Mouse (Mus musculus) cerebellum, postnatal 36 days (tissue): ENCODE data around the gene Actr1a.
A peak's percentile ranks its signal among the peaks of the same experiment; 100 is the strongest.

Experiments
- DNase-seq, 2 experiments: peaks; one replicate each; pipeline ENCODE4 v3.0.0; 2021 to 2022; ENCODE audit warnings: mixed read lengths in 2 of 2

Actr1a gene

DNA sequence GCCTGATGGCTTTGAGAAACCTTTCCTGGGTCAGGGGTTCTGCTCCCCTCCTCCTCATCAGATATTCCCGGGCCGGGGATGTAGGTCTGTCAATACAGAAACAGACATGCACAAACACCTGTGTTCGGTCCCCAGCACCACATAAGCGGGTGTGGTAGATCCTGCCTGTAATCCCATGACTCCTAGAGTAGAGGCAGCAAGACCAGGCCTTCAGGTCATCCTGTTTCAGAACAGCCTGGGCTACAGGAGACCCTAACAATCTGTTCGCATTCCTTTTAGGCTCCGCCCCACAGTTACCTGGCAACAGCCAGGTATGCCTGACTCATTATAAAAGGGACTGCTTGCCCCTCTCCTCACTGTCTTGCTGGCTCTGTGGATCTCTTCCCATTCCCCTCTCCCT is 46.0 kb downstream of the Actr1a start:
- peak; percentile 15 to 27 for DNase-seq

DNA sequence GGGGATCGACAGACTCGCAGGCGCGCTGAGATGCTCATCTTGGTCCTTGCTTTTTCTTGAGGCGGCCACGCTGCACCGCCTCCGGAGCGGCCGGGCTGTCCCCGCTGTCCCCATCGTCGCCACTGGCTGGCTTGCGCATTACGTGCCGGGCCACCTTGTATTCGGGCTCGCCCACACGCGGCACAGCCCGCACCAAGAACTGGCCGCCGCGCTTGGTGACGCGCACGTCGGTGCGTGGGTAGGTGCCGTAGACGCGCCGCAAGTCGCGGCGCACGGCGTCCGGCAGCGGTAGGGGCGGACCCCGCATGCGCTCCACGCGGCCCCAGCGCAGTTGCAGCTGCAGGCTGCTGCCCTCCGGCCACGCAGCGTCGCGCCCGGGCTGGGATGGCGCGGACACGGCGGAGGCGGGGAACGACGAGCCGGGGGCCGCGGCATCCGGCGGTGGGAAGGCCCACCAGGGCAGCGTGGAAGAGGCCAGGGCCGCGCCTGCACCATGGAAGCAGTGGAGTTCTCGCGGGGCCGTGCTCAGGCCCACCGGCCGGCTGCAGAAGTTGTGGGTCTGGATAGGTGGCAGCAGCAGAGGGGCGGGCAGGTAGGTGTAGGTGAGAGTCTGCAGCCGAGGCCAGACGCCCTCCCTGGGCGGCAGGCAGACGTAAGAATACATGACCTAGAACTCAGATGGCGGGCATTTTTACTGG is 46.6 kb downstream of the Actr1a start:
- DNase-seq: peak; percentile 87 to 93

DNA sequence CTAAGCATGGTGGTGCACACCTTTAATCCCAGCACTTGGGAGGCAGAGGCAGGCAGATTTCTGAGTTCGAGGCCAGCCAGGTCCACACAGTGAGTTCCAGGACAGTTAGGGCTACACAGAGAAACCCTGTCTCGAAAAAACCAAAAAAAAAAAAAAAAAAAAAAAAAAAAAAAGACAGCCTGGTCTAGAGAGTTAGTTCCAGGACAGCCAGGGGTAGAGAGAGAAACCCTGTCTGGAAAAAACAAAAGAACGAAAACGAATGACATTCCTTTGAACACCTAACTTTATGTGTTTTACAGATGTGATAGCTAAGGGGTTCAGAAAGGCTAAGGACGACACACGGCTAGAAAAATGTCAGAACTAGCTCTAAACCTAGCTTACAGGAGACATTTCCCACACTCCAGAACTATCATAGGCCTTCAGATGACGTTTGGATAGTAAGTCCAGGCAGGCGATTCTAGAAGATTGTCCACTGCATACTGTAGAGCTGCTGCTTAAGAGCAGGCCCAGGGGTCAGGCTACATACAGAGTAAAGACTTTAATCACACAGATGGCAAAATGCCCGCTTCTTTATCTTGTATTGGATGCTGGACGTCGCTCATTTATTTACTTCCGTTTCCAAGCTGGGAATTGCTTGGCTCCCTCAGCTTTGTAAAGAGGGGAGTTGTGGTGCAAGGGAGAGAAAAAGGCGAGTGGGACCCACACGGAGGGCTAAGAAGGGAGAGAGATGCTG is 47.4 kb downstream of the Actr1a start:
- no peak for DNase-seq

DNA sequence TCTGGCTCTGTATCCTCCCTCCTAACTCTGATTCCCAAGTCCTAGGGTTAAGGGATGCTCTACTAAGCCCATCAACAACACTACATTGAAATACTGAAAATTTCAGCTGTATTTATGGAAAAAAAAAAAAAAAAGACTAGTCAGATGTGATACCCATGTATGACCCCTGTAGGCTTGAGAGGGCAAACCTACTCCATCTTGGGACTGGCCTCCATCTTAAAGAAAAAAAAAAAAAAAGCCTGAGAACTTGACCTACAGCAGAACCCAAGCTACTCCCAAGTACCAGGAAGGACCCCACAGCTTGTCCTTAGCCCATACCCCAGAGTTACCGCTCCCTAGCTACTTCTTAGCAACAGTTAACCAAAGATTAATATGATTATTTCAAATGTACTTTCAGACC is 48.4 kb downstream of the Actr1a start:
- no peak for DNase-seq

- no peak for DNase-seq
These were observed 50.7 kb downstream of the Actr1a start for GRCm38 (mm10) chr19:46344710-46345419.

DNA sequence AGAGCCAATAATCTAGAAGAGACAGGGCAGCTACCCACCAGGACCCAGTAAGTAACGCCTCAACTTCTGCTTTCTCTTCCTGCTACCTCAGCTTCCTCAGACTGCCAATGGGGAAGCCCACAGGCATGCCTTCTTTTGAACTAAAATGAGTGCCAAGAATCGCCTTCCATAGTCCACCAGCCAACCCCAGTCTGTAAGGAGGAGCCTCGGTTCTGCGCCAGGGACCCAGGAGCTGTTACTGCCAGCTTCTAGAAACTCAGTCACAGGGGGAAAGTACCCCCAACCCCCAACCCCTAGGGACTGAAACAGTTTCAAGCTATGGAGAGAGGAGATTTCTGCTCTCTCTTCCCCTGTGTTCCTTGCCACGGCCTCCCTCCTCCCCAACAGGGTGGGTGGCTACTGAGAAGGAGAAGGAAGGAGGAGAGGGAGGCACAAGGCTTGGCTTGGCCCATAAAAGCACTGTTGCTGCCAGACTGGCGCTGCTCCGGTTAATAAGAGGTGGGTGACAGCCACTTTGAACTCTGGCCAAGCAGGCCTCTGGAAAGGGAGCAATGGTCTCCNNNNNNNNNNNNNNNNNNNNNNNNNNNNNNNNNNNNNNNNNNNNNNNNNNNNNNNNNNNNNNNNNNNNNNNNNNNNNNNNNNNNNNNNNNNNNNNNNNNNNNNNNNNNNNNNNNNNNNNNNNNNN is 56.1 kb downstream of the Actr1a start:
- peak in 1 of 2 experiments; percentile 33 for DNase-seq

- no peak for DNase-seq
These were observed 56.6 kb downstream of the Actr1a start for GRCm38 (mm10) chr19:46338942-46339286.

GRCm38 (mm10) chr19:46338331-46338936 is 57.1 kb downstream of the Actr1a start, which contains the start of gene Cuedc2:
TSS of gene Cuedc2 (minus strand) at chr19:46338702.
- DNase-seq: peak; percentile 98 to 100

DNA sequence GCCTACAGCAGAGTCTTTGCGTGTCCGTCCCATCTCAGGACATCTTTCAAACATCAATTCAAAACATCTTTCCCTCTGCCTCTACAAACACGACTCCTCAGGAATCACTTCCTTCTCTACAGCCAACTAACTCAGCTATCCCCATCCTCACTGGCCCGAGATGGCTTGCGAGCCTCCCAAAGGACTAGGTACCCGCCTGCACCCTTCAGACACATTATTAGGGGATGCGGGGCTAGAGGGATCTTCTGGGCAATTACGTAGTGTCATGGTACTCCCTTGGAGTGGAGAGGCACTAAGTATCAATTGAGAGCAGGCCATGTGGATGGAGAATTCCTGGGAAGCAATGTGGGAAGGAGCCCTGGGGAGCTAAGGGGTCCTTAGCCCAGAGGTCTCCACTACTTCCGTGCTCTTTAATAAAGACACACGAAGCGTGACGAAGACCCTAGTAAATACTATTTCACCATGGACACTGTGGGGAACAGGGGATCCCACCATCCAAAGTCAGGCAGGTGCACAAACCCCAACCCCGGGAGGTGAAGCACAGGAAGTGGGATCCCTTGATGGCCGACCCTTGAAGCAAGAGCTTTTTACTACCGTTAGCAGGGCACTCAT is 57.7 kb downstream of the Actr1a start:
- DNase-seq: no peak

GRCm38 (mm10) chr19:46333906-46334305 is 61.6 kb downstream of the Actr1a start:
- peak; percentile 73 to 74 for DNase-seq

DNA sequence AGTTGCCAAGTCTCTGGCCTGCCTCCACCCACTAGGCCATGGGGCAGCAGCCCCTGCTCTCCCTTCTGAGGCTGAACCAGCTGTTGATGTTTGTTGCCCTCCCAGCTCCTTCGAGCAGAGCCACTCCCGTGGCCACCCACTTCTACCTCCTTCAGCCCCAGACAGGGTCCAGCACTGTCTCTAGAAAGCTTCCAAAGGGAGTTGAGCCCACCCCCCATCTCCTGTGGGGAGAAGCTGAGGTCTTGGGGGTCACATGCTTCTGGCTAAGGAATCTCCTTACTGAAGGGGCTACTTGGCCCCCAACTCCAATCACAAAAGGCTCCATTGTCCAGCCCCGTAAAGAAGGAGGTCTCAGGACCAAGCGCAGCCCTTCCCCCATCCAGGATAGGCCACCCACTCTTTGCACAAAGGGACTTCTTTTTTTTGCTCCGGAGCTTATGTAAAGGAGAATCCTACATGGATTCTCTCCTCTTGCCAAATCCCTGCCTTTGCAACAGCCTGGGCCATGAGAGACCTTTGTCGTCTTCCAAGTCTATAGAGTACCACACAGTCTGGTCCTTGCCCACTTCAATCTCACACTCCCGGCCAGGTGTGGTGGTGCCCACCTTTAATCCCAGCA is 62.7 kb downstream of the Actr1a start:
- no peak for DNase-seq

GRCm38 (mm10) chr19:46331936-46332335 is 63.6 kb downstream of the Actr1a start:
- no peak for DNase-seq

DNA sequence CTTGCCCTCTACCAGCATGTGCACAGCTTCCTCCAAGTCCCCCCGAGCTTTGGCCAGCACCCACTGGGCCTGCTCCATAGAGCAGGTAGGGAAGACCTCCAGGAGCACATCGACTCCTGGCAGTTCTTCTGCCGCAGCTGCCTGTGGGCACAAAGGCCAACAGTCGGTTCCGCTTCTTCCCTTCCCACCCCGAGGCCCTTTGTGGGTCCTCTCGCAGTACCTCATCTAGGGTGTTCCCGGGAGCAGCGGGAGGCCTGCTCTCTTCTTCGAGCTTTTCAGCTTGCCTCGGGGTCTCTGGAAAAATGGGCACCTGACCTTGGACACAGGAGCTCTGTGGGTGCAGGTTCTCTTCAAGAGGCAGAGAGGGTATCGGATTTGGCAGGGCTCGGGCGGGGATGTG is 64.2 kb downstream of the Actr1a start:
- no peak for DNase-seq

DNA sequence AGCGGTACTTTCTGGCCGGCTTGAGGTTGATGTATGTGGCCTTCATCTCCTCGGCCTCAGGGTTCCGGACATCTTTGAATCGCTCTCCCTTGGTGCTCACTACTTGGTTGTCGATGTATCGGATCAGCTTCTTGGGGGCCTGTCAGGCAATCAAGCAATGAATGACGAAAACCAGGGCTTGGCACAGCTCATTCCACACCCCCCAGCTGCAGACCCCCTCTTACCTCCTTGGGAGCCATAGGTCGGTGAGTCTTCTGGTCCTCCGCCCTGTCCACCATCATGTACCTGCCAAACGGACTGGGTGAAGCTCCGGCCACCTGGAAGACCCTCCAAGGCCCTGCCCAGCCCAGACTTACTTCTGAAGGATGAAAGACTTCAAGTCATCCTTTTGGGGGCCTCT is 64.9 kb downstream of the Actr1a start:
- no peak for DNase-seq

GRCm38 (mm10) chr19:46329951-46330350 is 65.6 kb downstream of the Actr1a start:
- peak; percentile 86 to 88 for DNase-seq

GRCm38 (mm10) chr19:46329031-46329641 is 66.4 kb downstream of the Actr1a start:
- peak in 1 of 2 experiments; percentile 53 for DNase-seq

GRCm38 (mm10) chr19:46328081-46329030 is 67.2 kb downstream of the Actr1a start, which contains the start of gene Fbxl15:
TSS of gene Fbxl15 (plus strand) at chr19:46328184.
- peak; percentile 93 to 95 for DNase-seq

GRCm38 (mm10) chr19:46327531-46328064 is 68.0 kb downstream of the Actr1a start:
- peak in 1 of 2 experiments; percentile 43 for DNase-seq
